Mouse (Mus musculus): ENCODE measurements around the gene Emc10. TPM values are rescaled to one million over a fixed set of nuclear protein-coding genes. Genes with fewer than 3 reads are reported as not detected.

The Emc10 gene
- total RNA-seq, 1 experiment = 64.2 TPM

DNA sequence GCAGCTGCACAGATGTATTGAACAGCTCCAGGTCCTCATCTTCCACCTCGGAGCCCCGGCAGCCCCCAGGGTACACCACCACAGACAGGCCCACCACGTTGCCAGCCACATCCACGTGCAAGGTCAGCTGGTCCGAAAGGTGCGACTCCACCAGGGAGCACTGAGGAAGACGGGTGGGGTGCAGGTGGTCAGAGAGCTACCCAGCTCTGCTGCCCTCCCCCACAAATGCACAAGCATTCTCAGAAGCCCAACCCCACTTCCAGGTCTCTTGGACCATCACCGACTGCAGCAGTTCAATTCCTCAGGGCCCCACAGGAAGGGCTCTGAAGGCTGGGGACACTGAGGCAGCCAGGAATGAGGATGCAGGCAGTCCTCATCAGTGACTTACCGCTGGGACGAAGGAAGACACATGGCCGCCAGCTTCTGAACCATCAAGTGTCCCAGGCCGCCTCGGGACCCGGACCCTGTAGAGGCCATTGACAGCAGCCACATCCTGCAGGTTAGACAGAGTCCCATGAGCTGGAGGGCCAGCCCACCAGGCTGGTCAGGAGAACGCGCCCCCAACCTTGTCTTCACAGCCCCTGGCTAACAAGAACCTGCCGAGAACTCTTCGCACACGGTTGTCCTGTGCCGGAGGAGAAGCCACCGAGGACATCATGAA lies 4.0 kb downstream of the Emc10 start:
- Histone ChIP-seq H3K27ac (ENCODE audit: insufficient read depth, low read depth, low read length, poor library complexity, severe bottlenecking) (no peak overlapping the region), H3K9ac (ENCODE audit: insufficient read depth, low read depth, low read length, poor library complexity, severe bottlenecking) (no peak overlapping the region), H3K9me3 (ENCODE audit: control insufficient read depth, insufficient read depth, low read depth, low read length) (no peaks in the 10 kb centered on the region), H3K4me1 (ENCODE audit: control insufficient read depth in 2 of 2, insufficient read depth in 2 of 2, low read length in 2 of 2, poor library complexity in 1 of 2) (peaks cover under 1 to 4% of the 10 kb centered on the region in 2 experiments; a peak in 3 of 4 replicates), H3K36me3 (ENCODE audit: control insufficient read depth, insufficient read depth, low read length, poor library complexity, severe bottlenecking) (peaks cover 42% of the 10 kb centered on the region; the same call in 1 of the 2 replicates), H3K4me3 (ENCODE audit: insufficient read depth in 1 of 2, low read depth in 1 of 2, low read length in 2 of 2, poor library complexity in 1 of 2, severe bottlenecking in 1 of 2) (no peak overlapping the region)
- TF ChIP-seq HCFC1 (IDR thresholded peaks at IDR 0.05; ENCODE audit: borderline replicate concordance, insufficient read depth, low read length) (no peak), ZC3H11A (IDR thresholded peaks at IDR 0.05; ENCODE audit: borderline replicate concordance, low read depth, low read length) (no peak), ZNF384 (IDR thresholded peaks at IDR 0.05; ENCODE audit: low read depth, low read length) (no peak), CHD2 (IDR thresholded peaks at IDR 0.05; ENCODE audit: low read depth, low read length) (no peak), MAFK (IDR thresholded peaks at IDR 0.05; ENCODE audit: insufficient read depth, low read depth, low read length) (no peak)
- no peak for DNase-seq (ENCODE audit: low read depth, low spot score)
- in situ Hi-C loops (cut with MboI; ENCODE audit: low sequenced_read_pairs in 2 of 2, unreplicated experiment in 2 of 2) = no loop called here

DNA sequence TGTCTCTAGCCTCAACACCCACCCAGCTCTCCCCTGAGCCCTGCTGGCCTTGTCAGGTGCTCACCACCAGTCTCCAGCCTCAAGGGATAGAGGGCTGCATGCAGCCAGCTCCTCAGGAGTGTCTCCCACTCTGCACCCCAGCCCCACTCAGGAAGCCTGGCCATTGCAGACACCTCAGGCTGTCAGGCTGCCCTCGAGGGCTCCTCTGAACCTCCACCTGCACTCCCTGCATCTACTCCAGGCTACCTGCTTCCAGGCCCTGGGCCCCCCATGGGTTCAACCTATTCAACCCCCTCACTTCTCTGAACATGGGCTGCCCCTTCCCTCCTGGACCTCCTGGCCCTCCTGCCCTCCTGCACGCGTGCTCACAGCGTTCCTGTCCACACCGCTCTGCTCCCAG lies 4.9 kb downstream of the Emc10 start:
- no peak overlapping the region for H3K27ac ChIP-seq (ENCODE audit: insufficient read depth, low read depth, low read length, poor library complexity, severe bottlenecking)
- TF ChIP-seq ZNF384 (IDR thresholded peaks at IDR 0.05; ENCODE audit: low read depth, low read length) (no peak), CHD2 (IDR thresholded peaks at IDR 0.05; ENCODE audit: low read depth, low read length) (no peak), ZC3H11A (IDR thresholded peaks at IDR 0.05; ENCODE audit: borderline replicate concordance, low read depth, low read length) (no peak), HCFC1 (IDR thresholded peaks at IDR 0.05; ENCODE audit: borderline replicate concordance, insufficient read depth, low read length) (no peak), MAFK (IDR thresholded peaks at IDR 0.05; ENCODE audit: insufficient read depth, low read depth, low read length) (no peak)
- no peak overlapping the region for H3K4me3 ChIP-seq (ENCODE audit: insufficient read depth in 1 of 2, low read depth in 1 of 2, low read length in 2 of 2, poor library complexity in 1 of 2, severe bottlenecking in 1 of 2)
- in situ Hi-C loops (cut with MboI; ENCODE audit: low sequenced_read_pairs in 2 of 2, unreplicated experiment in 2 of 2) = no loop called here
- DNase-seq (ENCODE audit: low read depth, low spot score) = no peak
- peaks cover 42% of the 10 kb centered on the region; the same call in 1 of the 2 replicates for H3K36me3 ChIP-seq (ENCODE audit: control insufficient read depth, insufficient read depth, low read length, poor library complexity, severe bottlenecking)
- no peak overlapping the region for H3K9ac ChIP-seq (ENCODE audit: insufficient read depth, low read depth, low read length, poor library complexity, severe bottlenecking)
- H3K4me1 ChIP-seq (ENCODE audit: control insufficient read depth in 2 of 2, insufficient read depth in 2 of 2, low read length in 2 of 2, poor library complexity in 1 of 2) = peaks cover 0 to 13% of the 10 kb centered on the region in 2 experiments; a peak in 2 of 4 replicates
- no peaks in the 10 kb centered on the region for H3K9me3 ChIP-seq (ENCODE audit: control insufficient read depth, insufficient read depth, low read depth, low read length)

- no peak for DNase-seq (ENCODE audit: low read depth, low spot score)
- in situ Hi-C loops (cut with MboI; ENCODE audit: low sequenced_read_pairs in 2 of 2, unreplicated experiment in 2 of 2) = no loop called here
- Histone ChIP-seq H3K4me1 (ENCODE audit: control insufficient read depth in 2 of 2, insufficient read depth in 2 of 2, low read length in 2 of 2, poor library complexity in 1 of 2) (peaks cover 0 to 15% of the 10 kb centered on the region in 2 experiments; a peak in 2 of 4 replicates), H3K27ac (ENCODE audit: insufficient read depth, low read depth, low read length, poor library complexity, severe bottlenecking) (no peak overlapping the region), H3K9me3 (ENCODE audit: control insufficient read depth, insufficient read depth, low read depth, low read length) (no peaks in the 10 kb centered on the region), H3K36me3 (ENCODE audit: control insufficient read depth, insufficient read depth, low read length, poor library complexity, severe bottlenecking) (peaks cover 42% of the 10 kb centered on the region; the same call in 1 of the 2 replicates), H3K4me3 (ENCODE audit: insufficient read depth in 1 of 2, low read depth in 1 of 2, low read length in 2 of 2, poor library complexity in 1 of 2, severe bottlenecking in 1 of 2) (no peak overlapping the region), H3K9ac (ENCODE audit: insufficient read depth, low read depth, low read length, poor library complexity, severe bottlenecking) (no peak overlapping the region)
- TF ChIP-seq ZNF384 (IDR thresholded peaks at IDR 0.05; ENCODE audit: low read depth, low read length) (no peak), CHD2 (IDR thresholded peaks at IDR 0.05; ENCODE audit: low read depth, low read length) (no peak), ZC3H11A (IDR thresholded peaks at IDR 0.05; ENCODE audit: borderline replicate concordance, low read depth, low read length) (no peak), MAFK (IDR thresholded peaks at IDR 0.05; ENCODE audit: insufficient read depth, low read depth, low read length) (no peak), HCFC1 (IDR thresholded peaks at IDR 0.05; ENCODE audit: borderline replicate concordance, insufficient read depth, low read length) (no peak)
Observed at GRCm38 (mm10) chr7:44490281-44490680, 6.0 kb downstream of the Emc10 start.

DNA sequence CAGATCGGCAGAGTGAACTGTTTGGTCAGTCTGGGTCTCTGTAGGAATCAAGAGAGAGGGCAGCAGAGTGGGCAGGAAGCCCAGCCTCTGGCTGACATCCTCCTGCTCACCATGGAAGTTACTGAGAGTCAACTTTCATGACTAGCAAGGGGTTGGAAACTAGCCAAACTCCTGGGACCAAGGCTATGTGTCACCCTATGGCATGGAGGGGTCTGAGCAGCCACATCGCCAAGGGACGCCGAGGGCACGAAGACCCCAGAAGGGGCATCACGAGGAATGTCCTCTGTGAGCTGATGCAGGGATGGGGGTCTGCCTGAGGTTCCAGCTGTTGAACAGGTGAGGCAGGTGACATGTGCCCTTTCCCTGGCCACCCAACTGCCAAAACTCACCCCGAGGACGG lies 7.8 kb downstream of the Emc10 start:
- no peak for TF ChIP-seq MAFK (IDR thresholded peaks at IDR 0.05; ENCODE audit: insufficient read depth, low read depth, low read length)
- no peak for TF ChIP-seq ZC3H11A (IDR thresholded peaks at IDR 0.05; ENCODE audit: borderline replicate concordance, low read depth, low read length)
- no peak for TF ChIP-seq CHD2 (IDR thresholded peaks at IDR 0.05; ENCODE audit: low read depth, low read length)
- no peak for TF ChIP-seq ZNF384 (IDR thresholded peaks at IDR 0.05; ENCODE audit: low read depth, low read length)
- no peak for TF ChIP-seq HCFC1 (IDR thresholded peaks at IDR 0.05; ENCODE audit: borderline replicate concordance, insufficient read depth, low read length)
- DNase-seq (ENCODE audit: low read depth, low spot score) = no peak
- in situ Hi-C loops (cut with MboI; ENCODE audit: low sequenced_read_pairs in 2 of 2, unreplicated experiment in 2 of 2) = no loop called here
- Histone ChIP-seq H3K36me3 (ENCODE audit: control insufficient read depth, insufficient read depth, low read length, poor library complexity, severe bottlenecking) (peaks cover 40% of the 10 kb centered on the region; the same call in 1 of the 2 replicates), H3K9me3 (ENCODE audit: control insufficient read depth, insufficient read depth, low read depth, low read length) (no peaks in the 10 kb centered on the region), H3K4me1 (ENCODE audit: control insufficient read depth in 2 of 2, insufficient read depth in 2 of 2, low read length in 2 of 2, poor library complexity in 1 of 2) (peaks cover 0 to 16% of the 10 kb centered on the region in 2 experiments; a peak in 1 of 4 replicates), H3K9ac (ENCODE audit: insufficient read depth, low read depth, low read length, poor library complexity, severe bottlenecking) (no peak overlapping the region), H3K27ac (ENCODE audit: insufficient read depth, low read depth, low read length, poor library complexity, severe bottlenecking) (no peak overlapping the region), H3K4me3 (ENCODE audit: insufficient read depth in 1 of 2, low read depth in 1 of 2, low read length in 2 of 2, poor library complexity in 1 of 2, severe bottlenecking in 1 of 2) (no peak overlapping the region)
